Mouse (Mus musculus): ENCODE results near the gene Prrc2b.
A peak's percentile ranks its signal among the peaks of the same experiment; 100 is the strongest.

The Prrc2b gene

DNA sequence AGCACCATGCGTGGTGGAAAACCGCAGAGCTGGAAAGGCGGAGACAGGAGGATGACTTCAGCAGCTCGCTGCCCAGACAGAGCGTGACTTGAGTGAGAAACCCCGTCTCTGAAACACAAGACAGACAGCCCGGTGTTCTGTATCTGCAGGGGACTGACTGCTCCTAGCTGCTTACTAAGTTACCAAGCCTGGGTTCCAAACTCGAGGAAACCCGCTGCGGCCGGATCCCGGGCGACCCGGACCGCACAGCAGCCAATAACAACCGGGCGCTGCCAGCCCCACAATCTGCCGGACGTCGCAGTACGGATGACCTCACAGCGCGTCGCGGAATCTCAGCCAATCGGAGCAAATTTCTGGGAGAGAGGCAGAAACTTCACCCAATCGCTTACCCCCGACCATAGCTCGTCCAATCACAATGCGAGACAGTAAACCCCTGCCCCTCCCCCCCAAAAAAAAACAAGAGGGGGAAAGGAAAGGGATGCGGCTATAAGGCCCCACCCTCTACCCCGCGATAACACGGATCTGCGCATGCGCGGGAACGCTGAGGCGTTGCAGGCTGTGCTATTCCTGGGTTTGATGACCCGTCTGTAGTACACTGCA, 13.1 kb upstream of the Prrc2b start:
- peak; percentile 99 for DNase-seq

DNA sequence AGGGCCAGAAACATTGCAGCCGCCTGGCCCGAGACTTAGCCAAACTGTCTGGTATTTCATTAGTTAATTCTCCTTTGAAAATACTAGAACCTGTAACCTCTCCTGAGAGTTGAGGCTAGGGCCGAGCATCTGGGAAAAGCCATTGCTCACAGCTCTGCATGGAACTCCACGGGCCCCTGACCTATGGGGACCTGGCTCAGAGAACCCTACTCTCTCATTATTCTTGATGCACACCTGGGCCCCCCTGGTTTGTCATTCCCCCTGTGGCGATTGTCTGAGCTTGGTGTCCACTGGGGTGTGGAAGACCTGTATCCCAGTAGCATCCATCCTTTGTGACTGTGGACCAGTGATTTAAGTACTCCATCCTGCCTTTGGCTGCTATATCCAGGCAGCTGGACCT, 11.5 kb upstream of the Prrc2b start:
- DNase-seq = no peak

DNA sequence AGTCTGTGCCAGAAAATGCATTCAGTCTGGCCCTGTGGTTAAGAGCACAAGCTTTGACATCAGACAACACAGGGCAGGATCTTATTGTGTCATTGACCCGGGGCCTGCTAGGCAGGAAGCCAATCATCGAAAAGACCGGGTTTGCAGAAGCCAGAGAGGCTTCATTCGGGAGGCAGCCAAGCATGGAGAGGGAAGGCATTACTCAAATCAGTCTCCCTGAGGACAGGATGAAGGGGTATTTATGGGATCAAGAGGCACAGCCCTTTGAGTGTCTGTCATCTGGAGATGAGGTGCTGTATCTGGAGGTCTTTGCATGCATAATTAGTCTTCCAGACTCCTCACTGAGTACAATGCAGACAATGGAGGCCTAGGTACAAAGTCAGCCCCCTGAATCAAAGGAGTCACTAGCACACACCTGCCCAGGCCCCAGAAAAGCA, 10.4 kb upstream of the Prrc2b start:
- no peak for DNase-seq

DNA sequence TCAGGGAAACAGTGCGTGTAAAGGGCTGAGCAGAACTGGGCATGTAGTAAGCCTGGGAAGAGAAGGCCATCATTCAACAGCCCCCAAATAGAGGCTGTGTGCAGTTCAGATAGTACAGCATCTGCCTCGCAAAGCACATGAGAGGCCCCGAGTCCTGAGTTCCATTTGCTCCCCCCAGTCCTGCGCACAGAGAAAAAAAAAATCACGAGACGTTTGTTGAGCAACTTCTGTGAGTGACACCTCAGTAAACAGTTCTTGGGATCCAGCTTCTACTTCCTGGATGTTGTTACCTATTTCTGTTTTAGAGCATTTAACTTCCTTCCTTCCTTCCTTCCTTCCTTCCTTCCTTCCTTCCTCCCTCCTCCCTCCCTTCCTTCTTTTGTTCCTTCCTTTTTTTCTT, 9.3 kb upstream of the Prrc2b start:
- DNase-seq = no peak

DNA sequence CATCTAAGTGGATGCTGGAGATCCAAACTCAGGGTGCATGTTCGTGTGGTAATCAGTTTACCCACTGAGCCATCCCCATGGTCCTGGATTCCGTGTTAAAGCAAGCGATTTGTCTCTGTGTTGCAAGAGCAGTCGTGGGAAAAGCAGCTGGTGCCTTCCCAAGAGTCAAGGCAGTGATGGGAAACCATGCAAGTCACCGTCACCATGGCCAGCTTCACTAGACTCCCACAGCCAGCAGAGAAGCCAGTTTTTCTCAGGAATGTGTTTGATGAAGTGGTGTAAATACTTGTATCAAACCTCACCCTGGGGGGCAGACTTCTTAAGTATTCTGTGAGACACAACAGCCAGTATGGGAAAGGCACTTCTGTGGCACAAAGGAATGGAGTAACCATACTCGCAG, 8.5 kb upstream of the Prrc2b start:
- no peak for DNase-seq

DNA sequence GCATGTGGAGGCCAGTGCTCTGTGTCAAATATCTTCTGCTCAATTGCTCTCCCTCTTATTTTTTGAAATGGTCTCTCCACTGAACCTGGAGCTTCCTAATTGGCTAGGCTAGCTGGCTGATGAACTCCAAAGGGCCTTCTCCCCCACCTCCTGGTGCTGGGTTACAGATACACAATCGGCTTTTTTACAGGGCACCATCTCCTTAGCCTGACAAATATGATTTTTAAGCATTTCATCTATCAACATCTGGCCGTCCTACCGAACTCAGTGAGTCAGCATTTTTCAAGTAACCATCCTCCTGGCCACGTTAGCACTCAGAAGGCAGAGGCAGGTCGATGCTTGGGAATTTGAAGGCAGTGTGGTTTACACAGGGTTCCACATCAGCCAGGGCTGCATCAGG, 6.2 kb upstream of the Prrc2b start:
- no peak for DNase-seq

DNA sequence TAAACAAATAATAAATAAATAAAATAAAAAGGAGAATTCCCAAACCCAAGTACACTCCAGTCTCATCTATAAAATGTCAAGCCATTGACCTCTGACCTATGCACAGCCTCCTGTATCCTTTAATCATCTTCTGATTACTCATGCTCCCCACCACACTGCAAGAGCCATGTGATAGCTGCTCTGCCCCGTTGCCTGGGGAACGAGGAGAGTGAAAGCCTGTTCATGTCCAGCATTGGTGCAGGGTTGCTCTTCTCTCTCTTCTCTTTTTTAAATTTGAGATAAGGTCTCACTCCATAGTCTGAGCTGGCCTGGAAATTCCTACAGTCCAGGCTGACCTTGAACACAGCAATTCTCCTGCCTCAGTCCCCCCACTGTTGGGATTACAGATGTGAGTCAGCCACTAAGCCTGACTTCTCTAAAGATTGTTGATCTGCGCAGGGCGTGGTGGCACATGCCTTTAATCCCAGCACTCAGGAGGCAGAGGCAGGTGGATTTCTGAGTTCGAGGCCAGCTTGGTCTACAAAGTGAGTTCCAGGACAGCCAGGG, 4.2 kb upstream of the Prrc2b start:
- DNase-seq = no peak

DNA sequence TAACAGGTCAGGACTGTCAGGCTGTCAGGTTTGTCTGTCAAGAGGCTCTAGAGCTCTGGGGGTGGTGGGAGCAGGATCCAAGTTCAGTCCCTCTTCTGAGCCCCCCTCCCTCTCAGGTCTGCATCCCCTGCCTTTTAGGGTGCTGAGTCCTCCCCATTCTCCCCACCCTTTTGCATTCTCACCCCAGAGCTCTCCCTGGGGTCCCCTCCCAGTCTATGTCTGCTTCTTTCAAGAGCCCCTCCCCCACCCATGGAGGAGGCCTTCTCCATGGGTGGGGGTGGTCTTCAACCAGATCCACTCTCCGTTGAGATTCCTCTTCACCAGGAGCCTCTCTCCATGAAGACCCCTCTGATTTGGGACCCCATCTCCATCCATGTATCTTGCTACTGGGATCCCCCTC, 747 bp upstream of the Prrc2b start:
- no peak for DNase-seq

DNA sequence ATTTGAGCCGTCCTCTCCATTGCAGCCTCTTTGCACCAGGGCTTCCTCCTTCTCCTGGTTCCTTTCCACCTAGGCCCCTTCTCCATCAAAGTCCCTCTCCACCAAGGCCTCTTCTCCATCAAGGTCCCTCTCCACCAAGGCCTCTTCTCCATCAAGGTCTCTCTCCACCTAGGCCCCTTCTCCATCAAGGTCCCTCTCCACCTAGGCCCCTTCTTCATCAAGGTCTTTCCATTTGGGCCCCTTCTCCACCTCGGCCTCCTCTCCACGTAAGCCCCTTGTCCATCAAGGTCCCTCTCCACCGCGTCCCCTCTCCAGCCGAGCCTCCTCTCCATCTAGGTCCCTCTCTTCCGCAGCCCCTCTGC, 339 bp upstream of the Prrc2b start:
- DNase-seq = no peak

DNA sequence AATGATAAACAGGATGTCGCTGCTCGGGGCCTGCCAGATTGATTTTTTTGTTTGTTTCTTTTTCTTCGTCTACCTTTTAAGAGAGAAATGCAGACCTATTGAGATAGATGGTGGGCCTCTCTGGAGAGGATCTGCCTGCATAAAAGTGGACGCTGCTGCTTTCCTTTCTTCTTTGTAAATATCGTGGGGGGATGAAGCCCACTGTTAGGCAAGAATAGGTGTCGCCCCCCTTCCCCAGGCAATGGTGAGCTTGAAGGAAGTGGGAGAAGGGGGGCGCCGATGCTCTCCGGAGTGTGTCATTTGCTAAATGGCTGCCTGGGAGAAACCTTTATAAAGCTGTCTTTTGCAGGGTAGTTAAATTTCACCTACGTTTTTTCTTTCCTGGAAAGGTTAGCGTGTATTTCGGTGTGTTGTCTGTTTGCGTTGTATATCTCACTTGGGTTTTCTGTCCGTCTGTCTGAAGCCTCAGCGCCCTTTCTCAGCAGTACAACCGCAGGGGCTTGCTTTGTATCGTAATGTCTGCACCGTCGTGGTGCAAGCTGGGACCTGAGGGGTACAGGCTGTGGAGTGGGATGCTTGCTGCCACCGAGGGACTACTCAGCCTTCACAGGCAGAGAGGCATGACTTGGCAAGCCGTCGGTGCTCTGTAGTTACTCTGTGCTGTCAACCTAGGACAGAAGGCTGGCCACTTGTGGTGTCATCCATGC, 931 bp downstream of the Prrc2b start:
- no peak for DNase-seq

DNA sequence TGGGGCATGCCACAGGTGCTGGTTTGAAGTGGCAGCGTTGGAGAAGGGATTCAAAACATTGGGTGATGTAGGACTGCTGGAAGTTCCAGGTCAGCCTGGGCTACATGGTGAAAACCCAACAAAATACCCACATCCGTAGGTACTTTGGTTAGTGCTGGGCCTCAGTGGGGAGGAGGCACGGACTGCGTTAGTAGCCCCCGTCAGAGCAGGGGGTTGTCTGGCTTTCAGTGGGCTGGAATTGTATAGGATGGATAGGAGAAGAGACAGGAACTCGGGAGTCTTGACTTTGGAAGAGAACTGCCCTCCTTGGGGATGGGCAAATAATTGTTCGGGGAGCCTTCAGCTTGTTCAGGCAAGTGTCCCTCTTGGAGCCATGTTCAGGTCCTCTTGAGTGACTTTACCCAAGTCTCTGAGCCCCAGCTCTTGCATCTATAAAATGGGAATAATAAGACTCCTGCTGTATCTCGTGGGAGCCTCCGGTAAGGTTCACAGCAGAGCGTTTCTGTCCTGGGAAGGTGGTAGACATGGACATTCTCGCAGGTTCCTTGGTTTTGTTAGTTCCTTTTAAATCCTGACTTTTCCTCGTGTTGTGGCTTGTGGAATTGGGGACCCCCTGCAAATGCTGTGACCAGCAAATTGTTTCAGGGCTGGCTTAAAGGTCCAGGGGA, 1.6 kb downstream of the Prrc2b start:
- DNase-seq = no peak

DNA sequence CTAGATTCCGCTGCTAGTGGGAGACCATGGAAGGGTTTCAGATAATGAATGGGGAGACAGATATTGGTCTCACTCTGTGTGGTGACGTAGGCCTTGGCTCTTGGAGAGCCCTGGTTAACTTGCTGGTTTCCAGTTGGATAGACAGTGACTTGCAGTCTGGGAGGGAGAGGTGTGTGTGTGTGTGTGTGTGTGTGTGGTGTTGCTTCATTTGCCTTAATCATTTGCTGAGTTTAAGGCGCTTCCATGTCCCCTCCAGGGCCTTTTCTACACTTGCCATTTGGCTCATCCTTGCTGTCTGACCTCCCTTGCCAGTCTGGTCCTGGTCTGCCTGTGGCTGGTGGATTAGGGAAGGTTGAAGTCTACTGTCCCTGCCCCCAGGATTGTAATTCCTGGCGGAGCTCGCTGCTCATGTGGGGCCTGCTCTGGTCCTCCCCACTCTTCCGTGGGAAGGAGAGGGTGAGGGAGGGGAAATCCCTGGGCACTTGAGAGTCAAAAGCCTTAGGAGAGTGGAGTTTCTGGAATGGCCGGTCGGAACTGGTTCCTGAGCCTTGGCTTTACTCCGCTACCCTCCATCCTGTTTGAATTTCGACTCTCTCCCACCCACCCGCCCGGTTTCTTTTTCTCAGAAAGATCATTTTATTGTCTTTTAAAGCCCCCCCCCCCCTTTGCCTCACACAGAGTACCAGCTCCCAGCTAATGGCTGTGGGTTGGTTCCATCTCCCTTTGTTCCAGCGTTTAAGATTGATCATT, 2.3 kb downstream of the Prrc2b start:
- no peak for DNase-seq

DNA sequence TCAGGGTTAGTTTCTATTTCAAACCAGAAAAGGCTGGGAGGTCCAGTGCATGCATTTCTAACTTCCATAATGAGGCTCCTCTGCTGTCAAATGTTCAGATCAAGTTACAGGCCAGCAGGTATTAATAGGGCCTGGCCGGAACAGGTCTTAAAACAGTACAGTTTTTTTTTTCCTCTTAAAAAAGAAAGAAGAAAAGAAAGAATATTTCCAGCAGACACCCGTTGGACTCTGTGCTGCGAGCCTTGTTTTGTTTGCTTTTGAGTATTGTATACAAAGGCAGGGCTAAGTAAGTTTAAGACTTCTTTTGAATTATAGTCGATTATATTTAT, 2.9 kb downstream of the Prrc2b start:
- no peak for DNase-seq

DNA sequence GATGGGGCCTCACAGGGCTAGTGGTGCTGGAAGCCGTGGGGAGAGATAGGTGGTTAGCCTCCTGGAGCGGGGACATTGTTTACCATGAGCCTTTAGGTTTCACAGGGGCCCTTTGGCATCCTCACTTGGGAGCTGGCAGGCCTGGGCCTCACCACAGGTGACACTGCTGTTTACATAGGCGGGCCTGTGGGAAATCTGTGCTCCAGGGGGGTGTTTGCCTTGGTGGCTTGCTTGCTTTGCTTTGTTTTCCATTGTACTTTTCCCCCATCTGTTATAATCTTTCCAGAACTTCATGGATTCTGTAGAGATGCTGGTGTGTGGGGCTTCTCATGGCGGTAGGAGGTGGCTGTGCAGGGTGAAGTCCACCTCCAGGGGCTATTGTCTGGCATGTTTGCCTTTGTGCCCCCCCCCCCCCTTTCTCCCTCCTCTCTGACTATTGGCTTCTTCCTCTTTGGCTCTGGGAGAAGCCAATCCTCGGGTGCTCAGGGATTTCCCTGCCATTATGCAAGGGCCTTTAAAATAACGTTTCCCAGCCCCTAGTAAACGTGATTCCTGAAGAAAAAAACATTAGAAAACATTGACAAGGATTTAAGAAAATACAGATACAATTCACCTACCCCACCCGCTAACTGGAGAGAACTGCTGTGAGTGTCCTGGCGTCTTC, 3.6 kb downstream of the Prrc2b start:
- no peak for DNase-seq

DNA sequence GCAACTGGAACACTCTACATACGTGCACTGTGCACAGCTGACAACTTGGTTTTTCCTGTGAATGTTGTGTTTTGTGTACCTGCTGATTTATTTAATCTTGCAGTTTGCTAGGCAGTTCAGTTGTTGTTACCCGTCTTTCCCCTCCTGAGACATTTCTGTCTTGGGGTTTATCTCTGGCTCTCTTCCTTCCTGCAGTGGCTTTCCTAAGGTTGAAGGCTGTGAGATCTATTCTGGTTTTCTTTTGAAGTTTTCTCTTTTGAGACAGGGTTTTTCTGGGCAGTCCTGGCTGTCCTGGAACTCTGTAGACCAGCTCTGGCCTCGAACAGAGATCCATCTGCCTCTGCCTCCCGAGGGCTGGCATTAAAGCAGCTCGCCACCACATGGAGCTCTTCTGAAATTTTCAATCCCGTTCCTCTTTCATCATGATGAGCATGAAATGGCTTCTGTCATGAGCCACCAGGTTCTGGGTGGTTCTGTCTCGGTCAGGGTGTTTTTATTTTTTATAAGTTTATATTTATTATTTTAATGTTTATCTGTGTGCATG, 4.2 kb downstream of the Prrc2b start:
- DNase-seq = no peak

DNA sequence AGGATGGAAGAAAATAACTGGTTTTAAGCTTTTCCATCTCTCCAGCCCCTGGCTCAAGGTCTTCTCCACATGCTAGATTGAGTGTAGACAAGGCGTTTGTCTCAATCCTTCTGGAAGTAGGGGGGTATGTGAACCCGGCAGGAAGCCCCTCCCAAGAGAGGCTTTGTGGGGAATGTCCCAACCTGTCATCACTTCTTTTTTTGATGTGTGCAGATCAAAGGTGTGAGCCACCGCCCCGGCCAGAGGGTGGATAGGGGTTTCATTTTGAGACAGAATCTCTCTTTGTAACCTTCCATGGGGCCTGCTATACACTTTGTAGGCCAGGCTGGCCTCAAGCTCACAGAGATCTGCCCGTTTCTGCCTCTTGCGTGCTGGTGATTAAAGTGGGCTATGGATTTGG, 4.7 kb downstream of the Prrc2b start:
- no peak for DNase-seq

DNA sequence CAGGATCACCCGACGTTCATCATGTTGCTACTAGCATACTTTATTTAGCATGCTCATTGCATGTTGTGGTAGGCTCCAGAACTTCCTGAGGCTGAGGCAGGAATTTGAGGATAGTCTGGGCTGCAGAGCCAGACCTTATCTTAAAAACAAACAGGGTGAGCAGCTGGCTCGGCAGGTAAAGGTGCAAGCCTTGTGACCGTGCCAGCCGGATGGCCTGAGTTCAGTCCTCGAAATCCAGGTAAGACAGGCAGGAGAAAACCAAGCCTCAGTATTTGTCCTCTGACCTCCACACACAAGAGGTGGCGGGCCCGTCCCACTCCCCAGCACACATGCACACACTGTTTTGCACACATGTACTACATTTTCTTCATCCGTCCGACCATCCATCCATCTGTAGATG, 5.8 kb downstream of the Prrc2b start:
- DNase-seq = no peak

DNA sequence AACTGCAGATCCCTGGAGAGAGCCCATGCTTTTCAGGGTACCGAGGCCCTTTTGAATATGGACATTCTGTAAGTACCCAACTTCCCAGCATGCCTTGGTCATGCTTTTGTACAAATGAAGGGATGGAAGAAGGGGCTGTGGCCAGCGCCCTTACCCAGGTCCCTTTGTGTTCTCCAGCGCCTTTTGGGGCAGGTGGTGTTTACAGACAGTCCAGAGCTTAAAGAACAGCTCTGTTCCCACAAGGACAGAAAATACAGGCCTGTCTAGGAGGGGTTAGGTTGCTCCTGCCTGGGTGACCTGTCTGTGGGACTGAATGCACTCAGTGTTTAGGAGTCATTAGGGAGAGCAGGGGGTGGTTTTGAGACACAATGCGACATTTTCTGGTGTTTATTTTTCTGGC, 6.4 kb downstream of the Prrc2b start:
- no peak for DNase-seq

DNA sequence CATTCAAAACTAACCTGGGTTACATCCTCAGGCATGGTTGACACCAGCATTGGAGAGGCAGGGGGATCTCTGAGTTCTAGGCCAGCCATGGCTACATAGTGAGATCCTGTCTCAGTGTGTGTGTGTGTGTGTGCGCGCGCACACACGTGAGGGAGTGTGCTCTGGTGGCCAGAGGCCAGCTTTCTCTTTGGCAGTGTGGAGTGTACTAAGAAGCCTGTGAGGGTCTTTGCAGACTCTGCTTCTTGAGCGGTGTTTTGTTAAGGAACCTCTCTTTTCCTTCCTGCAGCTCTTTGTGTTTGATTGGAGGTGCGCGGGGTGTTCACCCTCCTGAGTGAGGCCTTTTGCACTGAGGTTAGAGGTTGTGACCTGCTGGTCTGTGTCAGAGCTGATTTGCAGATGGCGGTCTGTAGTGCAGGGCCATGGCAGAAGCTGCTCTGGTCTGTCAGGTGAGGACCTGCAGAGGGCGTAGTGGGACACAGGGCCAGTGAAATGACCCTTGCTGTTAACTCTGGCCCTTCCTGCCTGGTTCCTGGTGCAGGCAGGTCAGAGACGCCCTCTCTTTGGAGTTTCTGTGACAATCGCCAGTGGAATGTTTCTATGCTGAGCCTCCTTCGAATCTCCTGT, 7.8 kb downstream of the Prrc2b start:
- no peak for DNase-seq

DNA sequence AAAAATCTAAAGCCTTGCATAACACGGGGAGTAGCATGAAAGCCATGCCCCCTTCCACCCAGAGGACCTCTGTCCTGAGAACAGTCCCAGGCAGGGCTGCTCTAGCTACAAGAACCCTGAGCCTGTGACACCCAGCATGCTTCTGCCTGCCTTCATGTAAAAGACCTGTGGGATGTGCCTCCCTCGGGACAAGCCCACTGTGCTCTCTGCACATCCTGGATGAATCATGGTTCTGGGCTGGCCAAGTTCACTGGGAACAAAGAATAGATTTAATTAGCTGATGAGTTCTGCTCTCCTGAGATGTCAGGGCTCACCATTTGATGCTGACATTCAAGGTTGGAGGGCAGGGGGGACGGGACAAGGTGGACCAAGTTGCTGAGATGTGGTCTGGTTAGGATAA, 9.6 kb downstream of the Prrc2b start:
- no peak for DNase-seq

DNA sequence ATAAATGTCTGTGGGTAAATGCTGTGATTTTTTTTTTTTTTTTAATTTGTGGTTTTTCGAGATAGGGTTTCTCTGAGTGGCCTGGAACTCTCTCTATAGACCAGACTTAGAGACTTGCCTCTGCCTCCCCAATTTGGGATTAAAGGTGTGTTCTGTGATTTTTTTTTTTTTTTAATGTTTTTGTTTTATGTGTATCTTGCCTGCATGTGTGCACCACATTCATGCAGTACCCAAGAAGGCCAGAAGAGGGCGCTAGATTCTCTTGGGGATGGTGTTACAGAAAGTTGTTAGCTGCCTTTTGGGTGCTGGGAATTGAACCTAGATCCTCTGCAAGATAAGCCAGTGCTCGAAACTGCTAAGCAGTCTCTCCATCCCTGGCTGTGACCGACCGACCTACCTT, 10.1 kb downstream of the Prrc2b start:
- no peak for DNase-seq

DNA sequence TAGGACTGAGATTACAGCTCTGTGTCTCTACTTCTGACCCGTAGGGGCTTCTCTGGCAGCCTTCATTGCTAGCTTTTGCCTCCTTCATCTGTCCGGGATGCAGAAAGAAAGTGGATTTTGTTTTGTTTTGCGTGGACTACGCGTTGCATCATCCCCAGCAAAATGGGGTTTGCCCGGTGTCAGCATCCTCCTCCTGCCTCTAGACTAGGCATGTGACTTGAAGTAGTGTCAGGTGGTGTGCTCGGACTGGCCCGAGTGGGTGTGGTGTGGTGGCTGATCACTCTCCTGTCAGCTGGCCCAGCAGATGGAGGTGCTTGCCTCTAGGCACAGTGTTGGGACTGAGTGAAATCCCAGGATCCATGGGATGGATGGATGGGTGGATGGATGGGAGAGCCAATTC, 11.2 kb downstream of the Prrc2b start:
- no peak for DNase-seq

Data from layer of hippocampus, adult 9-11 months (tissue).